In genomic region chr17:10317981-10318551, GRCm38 (mm10) we compare ENCODE assay signal across 8 mouse cellular contexts. TPM values are rescaled to one million over a fixed set of nuclear protein-coding genes. Genes with fewer than 3 reads are reported as not detected.
DNase-seq lines count a peak whose midpoint lies in the region.

No protein-coding gene starts in this region.

- peaks cover 39% of the 10 kb centered on the region for H3K4me1 ChIP-seq in embryonic facial prominence, embryonic 10.5 days

- no peaks in the 10 kb centered on the region for H3K9me3 ChIP-seq in embryonic facial prominence, embryonic 10.5 days

- peak overlapping the region; percentile 81 for H3K4me3 ChIP-seq in embryonic facial prominence, embryonic 10.5 days

- H3K36me3 ChIP-seq in embryonic facial prominence, embryonic 10.5 days (replicated peaks): no peaks in the 10 kb centered on the region

- DNase-seq in B cell, adult 2 months: peak; percentile 77 to 80
- DNase-seq in adipocyte (ENCODE audit: low spot score): peak; percentile 87
- DNase-seq in embryonic facial prominence, embryonic 10.5 days (ENCODE audit: low spot score): peak; percentile 78
- peak; percentile 74 to 77 for DNase-seq in heart, adult 9 months (ENCODE audit: low spot score in 2 of 2)
- DNase-seq in kidney, adult 9 months: peak; percentile 78
- peak; percentile 63 for DNase-seq in lung, postnatal 14 days
- DNase-seq in ovary, postnatal 36 days (ENCODE audit: low spot score): peak; percentile 67
- peak; percentile 73 for DNase-seq in urinary bladder, postnatal 14 days (ENCODE audit: low spot score)

- no peaks in the 10 kb centered on the region for H3K27me3 ChIP-seq in embryonic facial prominence, embryonic 10.5 days (replicated peaks; ENCODE audit: low read depth, poor library complexity, severe bottlenecking)

- H3K27ac ChIP-seq in embryonic facial prominence, embryonic 10.5 days (replicated peaks): peak overlapping the region; percentile 98

- WGBS in embryonic facial prominence, embryonic 10.5 days: under 1% methylated on average over 46 of the region's 46 CpGs

RNA-seq across cellular contexts. Expression of gene Qk, which starts 1.6 kb away (rescaled TPM):
- 33.3 and 33.5 TPM in 2 replicates for polyA plus RNA-seq in embryonic facial prominence, embryonic 10.5 days (2016; fragmentation: Nextera tagmentation; extraction: Ambion mirVana)

Comparison
In these comparisons a context has a peak if more than half of its experiments do, and no peak if none do; other contexts are left out.
1. Peak in every context shown above with its lines: DNase-seq, H3K4me3 ChIP-seq and H3K27ac ChIP-seq.